Mouse (Mus musculus): ENCODE results near the gene Wdr63.

- no peak for TF ChIP-seq POLR2A (IDR thresholded peaks at IDR 0.05; ENCODE audit: extremely low read depth, insufficient read depth, low read length)
- no peak for TF ChIP-seq CTCF (IDR thresholded peaks at IDR 0.05; ENCODE audit: low read depth, low read length)
Measured at GRCm38 (mm10) chr3:146145501-146145900, 37.6 kb upstream of the Wdr63 start.

Measured in liver, adult 2 months (tissue).